Mouse (Mus musculus): ENCODE data around the gene Ftl1.
"Not testable (repeated sequence)": the region's sequence is repeated elsewhere in the genome, so short reads cannot be mapped to it uniquely, and the experiment has no call there.

Ftl1 gene

GRCm38 (mm10) chr7:45476453-45476852, 16.8 kb upstream of the Ftl1 start:
- no peak for DNase-seq (ENCODE audit: low spot score)

- DNase-seq (ENCODE audit: low spot score) = no peak
These were observed 15.7 kb upstream of the Ftl1 start for GRCm38 (mm10) chr7:45475291-45475969.

GRCm38 (mm10) chr7:45470869-45471268, 11.2 kb upstream of the Ftl1 start:
- DNase-seq (ENCODE audit: low spot score) = peak; percentile 62

- DNase-seq (ENCODE audit: low spot score) = no peak
These were observed 7.5 kb upstream of the Ftl1 start for GRCm38 (mm10) chr7:45467090-45467670.

- peak; percentile 90 for DNase-seq (ENCODE audit: low spot score)
These were observed 6.8 kb upstream of the Ftl1 start, which contains the start of gene Bax for GRCm38 (mm10) chr7:45466283-45467089. Gene Bax (minus strand): TSS chr7:45466898.

- no peak for DNase-seq (ENCODE audit: low spot score)
These were observed 5.9 kb upstream of the Ftl1 start for GRCm38 (mm10) chr7:45465549-45465948.

GRCm38 (mm10) chr7:45465112-45465511, 5.4 kb upstream of the Ftl1 start:
- no peak for DNase-seq (ENCODE audit: low spot score)

- no peak for DNase-seq (ENCODE audit: low spot score)
These were observed 4.5 kb upstream of the Ftl1 start for GRCm38 (mm10) chr7:45463987-45464778.

- DNase-seq (ENCODE audit: low spot score) = not testable (repeated sequence)
These were observed 3.2 kb upstream of the Ftl1 start for GRCm38 (mm10) chr7:45462868-45463267.

GRCm38 (mm10) chr7:45462325-45462724, 2.6 kb upstream of the Ftl1 start:
- no peak for DNase-seq (ENCODE audit: low spot score)

- DNase-seq (ENCODE audit: low spot score) = no peak
These were observed 2.1 kb upstream of the Ftl1 start for GRCm38 (mm10) chr7:45461781-45462180.

- no peak for DNase-seq (ENCODE audit: low spot score)
These were observed 1.6 kb upstream of the Ftl1 start for GRCm38 (mm10) chr7:45461326-45461725.

- DNase-seq (ENCODE audit: low spot score) = peak; percentile 76
These were observed 1.2 kb upstream of the Ftl1 start for GRCm38 (mm10) chr7:45460860-45461314.

- no peak for DNase-seq (ENCODE audit: low spot score)
These were observed 693 bp upstream of the Ftl1 start for GRCm38 (mm10) chr7:45460377-45460776.

- DNase-seq (ENCODE audit: low spot score) = peak; percentile 67
These were observed 728 bp downstream of the Ftl1 start for GRCm38 (mm10) chr7:45458748-45459563.

- DNase-seq (ENCODE audit: low spot score) = no peak
These were observed 2.3 kb downstream of the Ftl1 start for GRCm38 (mm10) chr7:45457204-45458060.

GRCm38 (mm10) chr7:45456721-45457203, 2.9 kb downstream of the Ftl1 start:
- DNase-seq (ENCODE audit: low spot score) = no peak

GRCm38 (mm10) chr7:45455932-45456696, 3.6 kb downstream of the Ftl1 start:
- no peak for DNase-seq (ENCODE audit: low spot score)

- DNase-seq (ENCODE audit: low spot score) = no peak
These were observed 4.7 kb downstream of the Ftl1 start for GRCm38 (mm10) chr7:45454971-45455370.

All from spleen, adult 12 weeks (tissue).